ENCODE assay signal across 8 mouse cellular contexts in the genomic region with DNA sequence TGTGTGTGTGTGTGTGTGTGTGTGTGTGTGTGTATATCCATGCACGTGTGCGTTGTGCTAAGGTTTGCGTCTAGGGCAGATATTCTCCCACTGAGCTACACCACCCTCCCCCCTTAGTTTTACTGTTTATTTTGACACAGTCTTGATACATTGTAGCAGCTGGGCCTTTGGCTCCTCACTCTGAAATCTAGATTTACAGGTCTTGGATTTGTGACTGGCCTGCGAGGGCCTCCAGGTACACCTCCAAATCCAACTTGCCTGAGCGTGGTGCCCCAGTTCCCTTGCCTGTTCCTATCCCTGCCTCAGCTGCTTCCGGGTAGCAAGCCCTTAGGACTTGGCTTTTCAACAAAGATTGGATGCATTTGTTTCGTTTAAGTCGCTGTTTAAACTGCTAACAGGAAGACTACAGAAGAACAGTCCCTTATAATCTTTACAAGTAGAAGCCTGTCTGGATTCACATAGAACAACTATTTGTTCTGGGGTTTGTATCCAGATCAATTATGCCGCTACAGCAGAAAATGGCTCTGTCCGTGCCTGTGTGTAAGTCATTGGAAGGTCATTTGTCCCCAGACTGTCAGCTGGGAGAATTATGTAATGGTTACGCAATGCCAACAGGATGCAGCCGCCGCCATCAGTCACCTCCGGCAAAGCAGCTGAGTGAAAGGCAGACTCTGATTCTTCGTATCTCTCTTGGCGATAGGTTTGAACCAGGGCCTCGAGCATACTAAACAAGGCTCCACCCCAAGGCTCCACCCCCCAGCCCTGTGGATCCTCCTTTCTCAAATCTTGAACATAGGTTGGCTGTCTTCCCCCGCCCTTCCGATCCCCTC. TPM values are rescaled to one million over a fixed set of nuclear protein-coding genes. Genes with fewer than 3 reads are reported as not detected.
DNase-seq lines count a peak whose midpoint lies in the region; ATAC-seq lines count a peak whose summit lies in the region.

No protein-coding gene starts in this region.

- no peak overlapping the region for H3K9ac ChIP-seq in forebrain, embryonic 13.5 days

- no peak overlapping the region for H3K4me3 ChIP-seq in heart, embryonic 10.5 days
- H3K4me3 ChIP-seq in forebrain, embryonic 13.5 days, result no peak overlapping the region

- peaks cover 39% of the 10 kb centered on the region for H3K36me3 ChIP-seq in heart, embryonic 10.5 days
- peaks cover 36% of the 10 kb centered on the region for H3K36me3 ChIP-seq in forebrain, embryonic 13.5 days (ENCODE audit: poor library complexity, severe bottlenecking)

- H3K4me1 ChIP-seq in heart, embryonic 10.5 days, result peaks cover 66% of the 10 kb centered on the region
- peaks cover 13% of the 10 kb centered on the region for H3K4me1 ChIP-seq in forebrain, embryonic 13.5 days

- H3K4me2 ChIP-seq in forebrain, embryonic 13.5 days, result no peak overlapping the region

- WGBS in heart, embryonic 10.5 days, result 88% methylated on average over 19 of the region's 19 CpGs
- 92% methylated on average over 19 of the region's 19 CpGs for WGBS in forebrain, embryonic 13.5 days

- H3K9me3 ChIP-seq in heart, embryonic 10.5 days, result no peaks in the 10 kb centered on the region
- H3K9me3 ChIP-seq in forebrain, embryonic 13.5 days (replicated peaks), result no peaks in the 10 kb centered on the region

- H3K27ac ChIP-seq in heart, embryonic 10.5 days, result peak overlapping the region; percentile 76; the same call in 1 of the 2 replicates
- H3K27ac ChIP-seq in forebrain, embryonic 13.5 days, result no peak overlapping the region

- peak; percentile 41 for DNase-seq in layer of hippocampus, adult 9-10 months (ENCODE audit: low spot score)
- no peak for DNase-seq in layer of hippocampus, postnatal 36 days
- DNase-seq in heart, embryonic 10.5 days (ENCODE audit: low spot score), result no peak
- DNase-seq in kidney, postnatal 36 days, result peak; percentile 68 to 86
- no peak for DNase-seq in layer of hippocampus, postnatal 25 days (ENCODE audit: extremely low spot score in 1 of 2, low spot score in 1 of 2)
- no peak for DNase-seq in layer of hippocampus, adult 11-12 months (ENCODE audit: low spot score)

- ATAC-seq in megakaryocyte progenitor cell, adult 5-6 weeks (replicated peaks; ENCODE audit: poor library complexity), result peak; percentile 52
- no peak for ATAC-seq in forebrain, embryonic 13.5 days

- H3K27me3 ChIP-seq in heart, embryonic 10.5 days (ENCODE audit: insufficient read depth, poor library complexity, severe bottlenecking), result no peaks in the 10 kb centered on the region
- H3K27me3 ChIP-seq in forebrain, embryonic 13.5 days, result no peaks in the 10 kb centered on the region

RNA-seq across cellular contexts. Expression of gene Sec14l1, which starts 31.7 kb away (rescaled TPM):
- 100 to 1,000 TPM; 227 to 241 TPM for total RNA-seq in layer of hippocampus, postnatal 36 days (2021)
- polyA plus RNA-seq in heart, embryonic 10.5 days (2016; fragmentation: Nextera tagmentation; extraction: Ambion mirVana), result 46.2 and 56.0 TPM in 2 replicates
- 9.8 and 11.7 TPM in 2 replicates for total RNA-seq in megakaryocyte progenitor cell, adult 5-6 weeks (2015)
- 11.4 and 12.9 TPM in 2 replicates for total RNA-seq in megakaryocyte progenitor cell, adult 5-6 weeks (2017)
- polyA plus RNA-seq in forebrain, embryonic 13.5 days (2015; fragmentation: Nextera tagmentation; extraction: Ambion mirVana), result 60.3 and 62.1 TPM in 2 replicates
- 100 to 1,000 TPM; 216 to 234 TPM for total RNA-seq in layer of hippocampus, postnatal 25 days (2021)

Comparison
In these comparisons a context has a peak if more than half of its experiments do, and no peak if none do; other contexts are left out.
1. DNase-seq: peak in layer of hippocampus, adult 9-10 months (single experiment) and kidney, postnatal 36 days (2 of 2); none in layer of hippocampus, postnatal 36 days (0 of 2), heart, embryonic 10.5 days (single experiment), layer of hippocampus, postnatal 25 days (0 of 2) and layer of hippocampus, adult 11-12 months (single experiment).
2. RNA of gene Sec14l1, which starts 31.7 kb away (total RNA-seq): 227 to 241 TPM in layer of hippocampus, postnatal 36 days and 216 to 234 TPM in layer of hippocampus, postnatal 25 days; 9.8 to 12.9 TPM in megakaryocyte progenitor cell, adult 5-6 weeks; every median in the first group is over 10 times any median in the second.